Mouse (Mus musculus) megakaryocyte, adult 5-6 weeks (primary cell): ENCODE measurements around the gene Adamts15. TPM values are rescaled to one million over a fixed set of nuclear protein-coding genes. Genes with fewer than 3 reads are reported as not detected.

Experiments
- ATAC-seq: 2 replicates; pipeline ENCODE4 v1.8.0; 2016; ENCODE audit warnings: mild to moderate bottlenecking, inconsistent platforms; ENCODE audit not compliant: poor library complexity, severe bottlenecking
- total RNA-seq, 2 experiments: library from RNA; stranded (forward) in 1 of 2; stranded (reverse) in 1 of 2; fragments of 153-499, 151-499 nt in 1 of 2; fragments of 221-1000, 200-1000 nt in 1 of 2; gene quantifications; 2 replicates each; pipeline versions ENCODE4 v1.2.3 to v1.2.4; 2015 to 2017

Adamts15 gene
- total RNA-seq (2015), result 0.07 TPM in 1 of 2 replicates, not detected in the other
- 0.04 TPM in 2 replicates for total RNA-seq (2017)

DNA sequence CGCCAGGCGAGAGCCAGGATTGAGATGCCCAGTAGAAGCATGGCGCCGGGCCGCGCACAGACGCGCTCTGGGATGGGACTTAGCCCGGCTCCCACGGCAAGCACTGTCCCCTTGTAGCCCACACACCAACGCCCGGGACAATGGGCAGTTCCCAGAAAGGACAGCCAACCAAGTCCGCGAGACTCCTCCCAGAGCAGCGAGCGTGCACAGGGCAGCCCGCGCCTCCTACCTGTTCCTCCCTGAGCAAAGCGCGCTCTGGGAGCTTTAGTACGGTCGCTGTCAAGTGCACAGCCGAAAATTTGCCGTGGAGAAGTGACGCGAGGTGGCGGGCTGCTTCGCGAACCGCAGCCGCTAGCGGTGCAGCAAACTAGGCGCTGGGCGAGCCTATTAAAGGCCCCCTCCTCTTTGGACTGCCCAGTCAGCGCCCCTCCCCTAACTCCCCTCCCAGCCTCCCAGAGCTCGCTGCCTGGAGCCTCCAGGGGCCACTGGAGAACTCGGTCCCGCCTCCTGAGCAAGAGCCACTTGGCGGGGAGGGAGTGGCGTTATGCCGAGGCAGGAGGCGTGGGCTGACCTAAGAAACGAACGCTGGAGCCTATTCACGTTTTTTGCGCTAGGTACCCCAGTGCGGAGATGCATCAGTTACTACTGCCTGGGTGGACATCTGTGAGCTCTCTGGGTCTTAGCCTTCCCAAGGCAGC lies at the start of gene Adamts15:
Gene Adamts15 (minus strand): TSS at position 256 of the 698 bp plus-strand sequence.
- no peak for ATAC-seq

DNA sequence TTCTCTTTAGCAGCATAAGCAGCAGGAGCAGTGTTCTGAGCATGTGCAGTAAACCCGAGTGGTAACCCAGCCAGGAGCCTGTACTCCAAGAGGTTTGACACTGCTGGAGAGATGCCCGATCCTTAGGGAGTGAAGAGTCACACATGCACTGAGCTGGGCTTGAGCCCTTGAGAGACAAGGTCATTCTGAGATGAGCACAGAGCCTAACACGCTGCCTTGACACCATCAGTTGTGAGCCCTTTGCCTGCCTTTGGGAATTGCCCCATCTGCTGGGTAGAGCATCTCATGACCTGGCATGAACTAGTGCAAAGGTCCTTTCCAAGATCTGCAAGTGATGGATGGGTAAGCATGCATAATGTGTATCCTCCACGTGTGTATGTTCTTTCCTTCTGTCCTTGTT lies 49.7 kb upstream of the Adamts15 start:
- no peak for ATAC-seq

DNA sequence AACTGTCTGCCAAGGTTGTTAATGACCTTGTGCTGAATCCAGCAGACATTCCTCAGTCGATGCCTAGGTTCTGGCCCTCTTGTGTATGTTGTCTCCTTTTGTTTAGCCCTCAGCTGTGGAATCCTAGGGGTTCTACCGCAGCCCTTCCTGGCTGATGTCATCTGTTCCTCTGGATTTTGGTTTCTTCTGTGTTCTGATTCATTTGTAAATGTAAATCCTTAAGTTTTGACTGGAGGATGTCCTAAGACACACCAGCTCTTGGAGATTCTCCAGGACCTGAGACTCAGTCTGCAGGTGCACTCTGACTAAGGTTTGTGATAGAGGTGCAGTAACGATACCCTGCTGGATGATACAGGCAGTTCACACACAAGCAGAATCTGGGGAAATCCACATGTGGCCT lies 47.7 kb upstream of the Adamts15 start:
- no peak for ATAC-seq

DNA sequence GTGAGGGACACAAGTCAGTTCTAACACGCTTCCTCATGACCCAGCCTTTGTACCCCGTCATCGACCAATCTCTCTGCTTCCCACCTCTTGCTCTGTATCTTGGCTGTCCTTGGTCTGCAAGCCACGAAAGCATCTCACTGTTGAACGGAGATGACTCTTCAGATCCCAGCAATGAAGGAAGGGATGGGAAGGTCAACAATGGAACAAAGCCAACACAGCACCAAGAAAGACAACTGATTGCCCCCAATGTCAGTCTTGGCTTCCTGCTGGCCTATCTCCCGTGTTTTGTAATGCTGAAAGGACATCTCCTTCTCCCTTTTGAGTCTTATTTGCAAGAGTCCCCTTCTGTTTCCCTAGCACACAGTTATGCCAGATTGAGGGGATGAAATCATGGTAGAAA lies 45.9 kb upstream of the Adamts15 start:
- no peak for ATAC-seq

DNA sequence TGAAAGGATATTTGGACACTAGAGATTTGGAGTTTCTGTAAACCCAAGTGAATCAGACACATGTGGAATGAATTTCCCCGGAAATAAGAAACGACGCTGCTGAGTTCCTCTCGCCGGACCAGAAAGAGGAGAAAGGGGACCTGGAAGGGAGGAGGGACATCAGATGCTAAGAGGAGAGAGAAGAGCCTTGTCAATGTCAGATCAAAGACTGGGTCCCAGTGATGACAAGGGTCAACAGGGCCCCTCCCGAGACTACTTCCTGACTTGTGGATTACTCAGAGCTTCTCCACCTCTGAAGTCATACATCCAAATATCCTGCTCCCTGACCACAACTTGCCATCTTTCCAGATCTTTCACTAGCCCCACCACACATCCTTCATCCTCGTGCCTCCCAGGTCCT lies 44.6 kb upstream of the Adamts15 start:
- no peak for ATAC-seq

DNA sequence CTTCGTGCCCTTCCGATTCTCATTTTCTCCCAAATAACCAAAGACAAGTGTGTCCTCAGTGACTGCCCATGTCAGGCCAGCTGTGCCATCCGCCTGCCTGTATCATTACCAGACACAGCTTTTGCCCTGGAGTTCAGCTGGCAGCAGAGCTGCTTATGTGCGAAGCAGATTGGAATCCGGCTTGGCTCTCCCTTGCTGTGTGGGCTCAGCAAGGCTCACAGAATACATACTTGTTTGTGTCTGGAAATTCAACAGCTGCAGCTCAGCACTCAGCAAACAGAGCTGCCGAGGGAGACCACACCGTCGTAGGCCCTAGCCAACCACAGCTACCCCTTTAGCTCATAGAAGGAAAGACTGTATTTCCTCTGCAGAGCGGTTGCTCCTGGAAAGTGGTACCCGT lies 42.4 kb upstream of the Adamts15 start:
- ATAC-seq, result no peak

DNA sequence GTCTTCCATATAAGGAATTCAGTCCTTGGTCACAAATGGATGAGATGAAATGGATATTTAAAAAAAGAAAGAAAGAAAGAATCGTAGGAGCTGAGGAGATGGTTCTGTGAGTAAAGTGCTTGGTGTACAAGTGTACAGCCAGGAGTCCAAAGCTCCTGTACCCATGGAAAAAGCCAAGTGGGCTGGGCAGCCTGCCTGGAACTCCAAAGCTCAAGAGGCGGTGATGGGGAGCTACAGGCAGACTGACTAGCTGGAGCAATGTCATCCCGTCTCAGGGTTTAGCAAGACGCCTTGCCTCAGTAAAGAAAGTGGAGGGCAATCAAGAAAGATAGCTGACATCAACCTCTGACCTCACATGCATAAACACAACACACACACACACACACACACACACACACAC lies 41.5 kb upstream of the Adamts15 start:
- no peak for ATAC-seq

DNA sequence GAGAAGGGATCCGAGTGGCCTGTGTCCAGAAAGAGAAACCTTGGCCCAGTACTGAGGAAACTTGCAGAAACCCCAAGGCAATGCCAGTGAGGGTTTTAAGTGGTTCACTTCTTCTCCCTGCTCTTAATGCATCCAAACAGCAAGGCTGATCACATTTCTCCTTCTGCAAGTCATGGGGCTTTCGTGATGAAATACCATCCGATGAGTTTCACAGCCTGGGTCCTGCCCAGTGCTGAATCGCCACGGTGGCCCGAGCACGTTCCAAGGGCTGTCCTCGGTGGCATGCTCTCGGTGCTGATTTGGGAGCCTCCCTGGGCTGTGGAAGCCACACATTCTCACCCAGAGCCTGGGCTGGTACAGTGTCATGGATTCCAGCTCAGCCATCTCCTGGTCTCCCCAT lies 33.0 kb upstream of the Adamts15 start:
- no peak for ATAC-seq

DNA sequence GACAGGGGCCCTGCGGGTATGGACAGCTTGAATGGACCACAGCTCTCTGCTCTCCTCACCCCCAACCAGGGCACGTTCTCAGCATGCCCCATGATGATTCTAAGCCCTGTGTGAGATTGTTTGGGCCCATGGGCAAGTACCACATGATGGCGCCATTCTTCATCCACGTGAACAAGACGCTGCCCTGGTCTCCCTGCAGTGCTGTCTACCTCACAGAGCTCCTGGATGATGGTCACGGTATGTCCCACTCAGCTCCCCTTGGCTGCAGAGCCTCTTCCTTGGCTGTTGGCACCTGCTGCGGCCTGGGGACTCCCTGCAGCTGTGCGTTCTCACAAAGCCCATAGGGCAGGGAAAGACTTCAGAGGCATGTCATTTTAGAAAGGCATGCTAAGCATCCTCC lies 31.0 kb upstream of the Adamts15 start:
- ATAC-seq, result no peak

DNA sequence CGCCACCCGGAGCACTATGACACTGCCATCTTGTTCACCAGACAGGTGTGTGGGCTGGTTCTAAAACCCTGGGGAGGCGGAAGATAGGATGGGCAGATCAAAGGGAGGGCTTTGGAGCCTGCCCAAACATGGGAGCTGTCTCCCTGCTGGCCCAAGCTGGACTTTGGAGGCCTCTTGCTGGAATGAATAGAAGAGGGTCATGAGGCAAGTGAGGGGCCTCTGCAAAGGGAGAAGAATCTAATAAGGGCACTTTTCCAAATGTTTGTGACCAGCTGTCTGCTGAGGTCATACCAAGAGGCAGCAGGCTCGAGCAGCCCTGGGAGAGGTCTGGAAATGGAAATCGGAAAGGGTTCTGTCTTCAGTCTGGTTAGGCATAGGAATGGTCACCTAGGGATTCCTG lies 29.2 kb upstream of the Adamts15 start:
- ATAC-seq, result no peak

DNA sequence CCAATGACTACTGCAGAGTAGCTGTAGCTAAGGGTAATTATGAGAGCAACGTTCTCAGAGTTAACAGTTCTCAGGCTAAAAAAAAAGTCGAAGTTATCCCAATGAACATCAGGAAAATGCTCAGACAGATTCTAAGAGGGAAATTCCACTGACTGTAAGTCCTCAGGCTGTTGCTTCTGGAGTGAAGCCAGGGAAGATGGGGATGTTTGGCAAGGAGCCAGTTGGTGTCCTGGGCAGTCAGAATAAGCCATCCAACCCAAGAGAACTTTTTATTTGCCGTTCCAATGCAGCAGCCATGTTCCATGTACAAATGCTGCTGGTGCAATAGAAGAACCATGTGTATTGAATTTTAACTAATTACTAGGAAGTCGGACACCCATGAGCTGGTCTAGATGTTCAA lies 28.3 kb upstream of the Adamts15 start:
- ATAC-seq, result no peak

DNA sequence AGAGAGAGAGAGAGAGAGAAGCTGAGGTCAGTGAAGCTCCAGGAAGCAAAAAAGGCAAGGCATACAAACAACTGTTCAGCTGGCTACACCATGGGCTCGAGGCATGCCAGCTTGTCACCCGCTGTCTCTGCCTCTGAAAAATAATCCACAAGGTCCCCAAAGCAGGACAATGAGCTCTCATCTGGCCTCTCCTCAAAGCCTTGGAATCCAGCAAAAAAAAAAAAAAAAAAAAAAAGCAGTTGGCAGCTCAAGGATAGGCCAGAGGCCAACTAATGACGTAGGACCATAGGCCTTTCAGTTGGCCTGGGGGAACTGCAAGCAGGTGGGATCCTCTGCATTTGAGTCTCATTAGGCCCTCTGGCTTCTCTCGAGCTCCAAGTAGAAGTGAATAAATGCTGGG lies 27.7 kb upstream of the Adamts15 start:
- no peak for ATAC-seq

DNA sequence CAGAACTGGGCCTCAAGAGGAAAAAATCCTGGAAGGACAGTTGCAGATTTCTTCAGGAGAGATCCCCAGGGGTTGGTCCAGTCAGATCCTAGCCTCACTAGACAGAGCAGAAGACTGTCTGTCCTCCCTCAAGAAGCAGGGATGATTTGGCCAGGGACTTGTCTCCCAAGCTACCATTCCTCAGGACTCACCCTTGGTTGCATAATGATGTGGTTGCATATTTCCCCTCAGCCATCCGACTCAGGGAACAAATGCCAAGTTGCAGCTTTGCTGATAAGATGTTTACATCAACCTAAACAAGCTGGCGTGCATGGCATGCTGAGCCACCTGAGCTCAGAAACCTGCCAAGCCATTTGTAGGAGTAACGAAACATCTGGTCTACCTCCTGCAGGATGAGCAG lies 27.2 kb upstream of the Adamts15 start:
- ATAC-seq, result no peak

DNA sequence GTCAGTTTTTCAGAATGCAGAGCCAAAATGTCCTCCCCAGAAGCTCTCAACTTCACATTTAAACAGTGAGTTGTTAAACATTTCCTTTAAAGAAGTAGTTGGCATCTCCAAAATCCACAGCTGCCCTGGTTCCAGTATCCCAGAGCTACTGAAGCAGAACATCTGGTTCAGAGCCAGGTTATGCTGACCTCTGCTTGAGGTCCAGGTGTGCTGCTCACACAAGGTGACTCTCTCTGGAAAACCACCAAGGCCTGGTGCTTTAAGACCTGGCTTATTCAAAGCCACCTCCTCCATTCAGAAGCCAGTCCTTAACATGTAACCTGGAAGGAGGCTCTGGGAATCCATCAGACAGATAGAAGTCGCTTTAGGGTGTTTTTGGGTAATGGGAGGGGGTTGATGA lies 23.0 kb upstream of the Adamts15 start:
- no peak for ATAC-seq

DNA sequence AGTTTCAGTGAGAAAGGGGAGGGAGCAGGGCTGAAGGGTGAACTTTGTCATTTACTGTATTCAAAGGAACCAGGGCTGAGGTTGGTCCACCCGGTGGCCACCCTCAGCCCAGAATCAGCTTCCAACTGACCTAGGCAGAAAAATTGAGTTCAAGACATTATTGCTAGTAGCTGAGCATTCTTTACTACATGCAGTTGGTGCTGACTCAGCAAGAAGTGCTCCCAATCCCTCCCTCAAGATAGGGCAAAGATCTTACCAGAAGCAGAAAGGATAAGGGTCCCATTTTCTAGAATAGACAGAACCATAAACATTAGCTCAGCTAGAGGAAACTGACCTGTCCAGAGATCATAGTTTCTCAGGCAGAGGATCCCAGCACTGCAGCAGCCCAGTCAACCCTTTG lies 22.0 kb upstream of the Adamts15 start:
- no peak for ATAC-seq

DNA sequence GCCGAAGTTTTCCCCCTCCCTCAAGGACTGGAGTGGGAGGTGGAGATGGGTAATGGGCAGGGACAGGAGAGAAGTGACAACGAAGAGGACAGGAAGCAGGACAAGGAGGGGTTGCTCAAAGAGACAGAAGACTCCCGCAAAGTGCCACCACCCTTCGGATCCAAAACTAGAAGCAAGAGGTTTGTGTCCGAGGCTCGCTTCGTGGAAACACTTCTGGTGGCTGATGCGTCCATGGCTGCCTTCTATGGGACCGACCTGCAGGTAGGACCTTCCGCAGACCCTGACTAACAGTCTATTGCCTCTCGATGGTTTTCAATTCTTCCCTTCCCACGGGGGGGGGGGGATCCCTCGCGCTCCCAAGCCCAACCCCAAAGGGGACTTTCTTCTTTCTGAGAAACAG lies 21.1 kb upstream of the Adamts15 start:
- ATAC-seq, result no peak

DNA sequence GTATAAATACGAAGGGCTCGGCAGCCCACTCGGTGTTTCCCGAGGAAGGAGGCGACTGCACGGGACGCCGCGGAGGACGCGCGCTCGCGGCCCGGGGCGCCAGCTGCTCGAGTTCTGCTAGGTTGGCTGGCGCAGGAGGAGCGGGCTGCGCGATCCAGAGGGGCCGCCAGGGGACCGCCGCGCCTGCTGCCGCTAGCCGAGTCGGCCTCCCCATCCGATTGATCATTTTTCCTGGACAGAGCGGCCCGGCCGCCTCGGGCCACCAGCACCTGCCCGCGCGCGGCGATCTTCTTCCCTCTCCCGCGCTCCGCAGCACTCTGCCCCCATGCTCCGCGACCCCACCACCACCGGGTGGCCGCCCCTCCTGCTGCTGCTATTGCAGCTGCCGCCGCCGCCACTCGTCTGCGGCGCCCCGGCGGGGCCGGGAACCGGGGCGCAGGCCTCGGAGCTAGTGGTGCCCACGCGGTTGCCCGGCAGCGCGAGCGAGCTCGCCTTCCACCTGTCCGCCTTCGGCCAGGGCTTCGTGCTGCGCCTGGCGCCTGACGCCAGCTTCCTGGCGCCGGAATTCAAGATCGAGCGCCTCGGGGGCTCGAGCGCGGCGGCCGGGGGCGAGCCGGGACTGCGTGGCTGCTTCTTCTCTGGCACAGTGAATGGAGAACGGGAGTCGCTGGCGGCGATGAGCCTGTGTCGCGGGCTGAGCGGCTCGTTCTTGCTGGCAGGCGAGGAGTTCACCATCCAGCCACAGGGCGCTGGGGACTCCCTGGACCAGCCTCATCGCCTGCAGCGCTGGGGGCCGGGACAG lies 20.5 kb upstream of the Adamts15 start, which contains the start of gene Adamts8:
Gene Adamts8 (plus strand): TSS at position 51 of the 802 bp plus-strand sequence.
- no peak for ATAC-seq

DNA sequence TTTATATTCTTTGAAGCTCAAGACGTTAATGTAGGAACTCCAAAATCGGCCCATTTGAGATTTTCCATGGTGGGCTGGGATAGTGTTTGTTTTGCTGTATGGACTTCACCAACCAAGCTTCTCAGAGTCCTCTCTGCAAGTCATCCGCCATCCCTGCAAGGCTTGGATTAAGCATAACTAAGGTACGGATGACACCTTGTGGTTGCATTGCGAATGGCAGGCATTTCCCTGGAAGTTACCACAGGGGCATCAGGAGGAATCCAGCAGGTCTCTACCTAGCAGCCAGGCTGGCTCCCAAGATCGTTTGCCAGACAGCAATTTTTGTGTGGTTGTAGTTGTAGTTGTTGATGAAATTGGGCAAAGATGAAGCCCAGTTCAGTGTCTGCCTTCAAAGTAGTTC lies 18.1 kb upstream of the Adamts15 start:
- ATAC-seq, result peak; percentile 80

DNA sequence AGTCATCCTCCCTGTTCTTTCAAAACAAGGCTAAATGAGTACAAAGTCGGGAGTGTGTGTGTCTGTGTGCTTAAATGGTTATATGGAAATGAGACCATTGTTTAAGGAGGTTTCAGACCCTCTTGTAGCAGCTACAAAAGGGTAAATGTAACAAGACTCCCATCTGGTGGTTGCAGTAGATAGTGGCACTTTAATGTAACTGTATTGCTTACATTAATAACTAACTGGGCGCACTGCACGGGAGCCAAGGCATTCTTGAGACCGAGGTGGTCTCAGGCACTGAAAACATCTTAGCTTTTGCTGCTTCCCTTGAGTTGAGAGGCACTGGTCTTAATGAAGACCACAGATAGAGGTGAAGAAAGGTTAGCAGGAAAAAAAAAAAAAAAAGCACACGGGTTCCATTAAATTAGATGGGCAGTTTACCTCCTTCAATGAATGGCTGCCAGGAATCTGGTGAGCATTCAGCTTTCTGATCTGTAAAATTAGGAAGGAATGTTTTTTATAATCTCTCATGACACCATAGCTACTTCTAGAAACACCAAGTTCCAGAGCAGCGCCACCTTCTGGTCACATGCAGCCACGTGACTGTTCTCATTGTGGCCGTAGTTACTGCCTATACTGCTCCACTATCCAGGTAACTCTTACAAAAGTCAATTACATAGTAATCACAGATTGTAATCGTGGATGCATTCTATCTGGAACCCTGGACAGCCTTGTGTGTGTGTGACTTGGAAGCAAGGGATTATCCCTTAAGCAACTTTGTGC lies 14.6 kb upstream of the Adamts15 start:
- ATAC-seq, result no peak

DNA sequence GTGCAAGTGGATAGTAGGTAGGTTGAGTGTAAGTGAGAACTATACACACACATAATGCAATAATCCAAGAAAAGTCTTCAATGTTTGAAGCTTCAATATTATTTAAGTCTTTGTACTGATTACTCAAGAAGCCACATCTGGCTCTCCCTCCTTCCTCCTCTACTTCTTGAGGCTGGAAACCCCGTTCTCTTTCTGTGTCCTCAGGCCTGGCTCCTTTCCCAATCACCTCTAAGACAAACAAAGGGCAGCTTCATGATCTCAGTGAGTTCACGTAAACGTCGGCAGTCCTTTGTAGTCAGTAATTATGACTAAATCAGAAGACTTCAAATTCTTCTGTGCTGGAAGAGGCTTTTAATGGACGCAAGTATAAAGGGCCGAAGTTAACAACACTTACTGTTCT lies 12.6 kb upstream of the Adamts15 start:
- no peak for ATAC-seq

DNA sequence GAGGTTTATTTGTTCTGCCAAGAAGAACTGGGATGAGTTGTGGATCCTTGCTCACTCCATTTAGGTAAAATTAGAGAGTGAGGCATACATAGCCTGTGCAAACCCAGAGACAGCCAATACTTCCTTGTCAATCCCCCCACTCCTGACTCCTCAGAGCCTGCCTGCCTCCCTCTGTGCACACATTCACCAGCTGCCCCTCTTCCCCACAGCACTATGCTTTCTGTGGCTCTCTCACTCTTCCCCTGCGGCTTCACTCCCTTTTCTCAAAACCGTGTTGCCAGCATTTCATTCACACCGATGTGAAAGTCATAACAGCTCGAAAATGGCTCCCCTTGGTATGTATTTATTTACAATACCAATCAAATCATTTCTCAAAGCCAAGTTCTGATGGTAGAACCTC lies 10.1 kb upstream of the Adamts15 start:
- ATAC-seq, result no peak

DNA sequence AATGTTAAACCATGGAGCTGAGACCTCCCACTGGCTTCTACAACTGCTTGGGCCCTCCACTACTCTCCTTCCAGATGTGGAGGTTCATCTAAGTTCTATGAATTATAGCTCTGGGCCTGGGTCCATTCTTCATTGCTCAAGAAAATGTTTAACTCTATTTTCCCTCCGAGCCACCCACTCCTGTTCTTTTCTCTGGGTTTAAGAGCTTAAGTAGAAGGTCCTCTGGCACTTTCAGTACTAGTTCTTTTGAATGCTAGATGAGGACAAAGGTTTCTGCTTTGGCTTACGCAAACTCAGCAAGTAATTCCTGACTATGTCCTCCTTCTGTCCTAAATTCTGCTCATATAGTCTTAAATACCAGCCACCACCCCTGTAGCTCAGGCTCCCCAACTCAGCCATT lies 6.5 kb upstream of the Adamts15 start:
- no peak for ATAC-seq
